Mouse (Mus musculus) ES-E14 (cell line): Measurements from ENCODE around the gene Arhgap45.

Experiments
- MAFK ChIP-seq: IDR thresholded peaks from 2 replicates; pipeline ENCODE4 v1.6.1; 2014; ENCODE audit warnings: mild to moderate bottlenecking, low read depth, low read length, inconsistent platforms; ENCODE audit not compliant: insufficient read depth
- ZC3H11A ChIP-seq: IDR thresholded peaks from 2 replicates; pipeline ENCODE4 v1.6.1; 2012; ENCODE audit warnings: low read depth, mild to moderate bottlenecking, inconsistent platforms, low read length, borderline replicate concordance
- ZNF384 ChIP-seq: IDR thresholded peaks from 2 replicates; pipeline ENCODE4 v1.6.1; 2012; ENCODE audit warnings: low read depth, low read length, inconsistent platforms

DNA sequence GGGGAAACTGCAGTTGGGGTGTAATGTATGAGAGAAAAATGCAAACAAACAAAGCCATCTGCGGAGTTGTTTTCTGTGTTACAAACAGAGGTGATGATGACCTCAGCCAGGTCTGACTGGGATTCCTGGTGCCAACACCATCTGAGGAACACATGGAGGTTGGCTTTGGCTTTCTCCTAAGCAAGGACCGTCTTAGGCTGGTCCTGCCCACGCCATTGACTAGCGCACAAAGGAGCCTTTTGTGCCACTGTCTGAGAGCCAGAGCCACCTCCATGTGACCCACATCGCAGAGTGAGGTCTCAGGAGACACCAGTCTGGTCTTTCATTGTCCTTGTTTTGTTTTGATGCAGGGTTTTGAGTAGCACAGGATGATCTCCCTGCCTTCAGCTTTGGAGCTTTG lies 31.9 kb downstream of the Arhgap45 start:
- TF ChIP-seq ZC3H11A (no peak), ZNF384 (no peak), MAFK (no peak)
